Mouse (Mus musculus) forebrain, embryonic 14.5 days (tissue): ENCODE data around the gene Dhx57. TPM values are rescaled to one million over a fixed set of nuclear protein-coding genes. Genes with fewer than 3 reads are reported as not detected.

Experiments used
- ATAC-seq: fragments of 200-750 bp; cut with Nextera tagmentation; 2 replicates; pipeline ENCODE4 v1.8.0; 2017; ENCODE audit warnings: mild to moderate bottlenecking, moderate library complexity
- DNase-seq: peaks from one replicate; pipeline ENCODE4 v3.0.0-alpha.2; 2015; ENCODE audit warnings: low spot score
- H3K27ac ChIP-seq: fragments of 300-500 bp; sonication (generic); 2 replicates; pipeline ENCODE4 v1.5.1; 2014; ENCODE audit warnings: low read depth, mild to moderate bottlenecking, control low read depth, low read length, moderate library complexity
- H3K27me3 ChIP-seq: fragments of 300-500 bp; sonication (generic); replicated peaks from 2 replicates; pipeline ENCODE4 v1.6.1; 2014; ENCODE audit warnings: low read length, control low read depth, mixed read lengths; ENCODE audit not compliant: control insufficient read depth, insufficient read depth
- H3K36me3 ChIP-seq: fragments of 300-500 bp; sonication (generic); 2 replicates; pipeline ENCODE4 v1.6.1; 2014; ENCODE audit warnings: low read length, control low read depth; ENCODE audit not compliant: control insufficient read depth, insufficient read depth
- H3K4me1 ChIP-seq: fragments of 300-500 bp; sonication (generic); 2 replicates; pipeline ENCODE4 v1.6.1; 2014; ENCODE audit warnings: antibody characterized with exemption, low read length, control low read depth; ENCODE audit not compliant: control insufficient read depth, insufficient read depth
- H3K4me2 ChIP-seq: fragments of 300-500 bp; sonication (generic); 2 replicates; pipeline ENCODE4 v1.6.1; 2014; ENCODE audit warnings: mild to moderate bottlenecking, control low read depth, low read length
- H3K4me3 ChIP-seq: fragments of 300-500 bp; sonication (generic); 2 replicates; pipeline ENCODE4 v1.5.1; 2014; ENCODE audit warnings: low read depth, low read length, control low read depth
- H3K9ac ChIP-seq: fragments of 300-500 bp; sonication (generic); 2 replicates; pipeline ENCODE4 v1.6.1; 2014; ENCODE audit warnings: mild to moderate bottlenecking, low read length, control low read depth, moderate library complexity
- H3K9me3 ChIP-seq: fragments of 300-500 bp; sonication (generic); replicated peaks from 2 replicates; pipeline ENCODE4 v1.6.1; 2016; ENCODE audit warnings: low read length, control low read depth, mixed read lengths; ENCODE audit not compliant: control insufficient read depth
- WGBS: fragments of 180-500 bp; shearing (Covaris S2); extraction: QIAGEN DNeasy Blood & Tissue Kit; methylation state at CpG from one replicate; pipeline ENCODE4 v1.1.7; 2014; 5-methylcytosine and 5-hydroxymethylcytosine counted together
- polyA plus RNA-seq: library from polyadenylated mRNA; unstranded; fragments of >200 nt; fragmentation: Nextera tagmentation; extraction: Ambion mirVana; gene quantifications from 2 replicates; pipeline ENCODE4 v1.2.1, GENCODE M21; 2014

The Dhx57 gene
- polyA plus RNA-seq, 1 experiment from 2014 or later, result 36.1 TPM

DNA sequence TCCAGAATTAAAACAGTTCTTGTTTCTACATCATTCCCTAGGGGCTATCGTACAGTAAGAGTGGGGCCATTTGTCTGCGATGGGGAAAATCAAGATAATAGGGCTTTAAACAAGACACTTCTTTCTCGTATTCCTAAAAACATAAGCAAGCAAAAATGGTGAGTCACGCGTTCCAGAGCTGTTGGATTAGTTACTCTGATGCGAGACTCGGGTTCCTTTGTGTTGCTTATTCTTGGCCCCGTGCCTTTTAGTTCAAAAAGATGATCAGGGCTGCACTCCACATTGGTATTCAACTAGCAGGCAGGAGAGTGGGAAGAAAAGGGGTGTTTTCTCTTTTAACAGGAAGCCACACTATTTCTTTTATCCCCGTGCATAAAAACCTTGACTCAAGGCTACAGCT is 21.5 kb upstream of the Dhx57 start:
- ATAC-seq, result no peak
- Histone ChIP-seq H3K36me3 (no peaks in the 10 kb centered on the region), H3K27me3 (no peaks in the 10 kb centered on the region), H3K4me1 (no peaks in the 10 kb centered on the region), H3K27ac (no peak overlapping the region), H3K9ac (no peak overlapping the region), H3K9me3 (no peaks in the 10 kb centered on the region), H3K4me3 (no peak overlapping the region), H3K4me2 (no peak overlapping the region)
- peak; percentile 60 for DNase-seq
- 20% methylated on average over 9 of the region's 9 CpGs for WGBS

DNA sequence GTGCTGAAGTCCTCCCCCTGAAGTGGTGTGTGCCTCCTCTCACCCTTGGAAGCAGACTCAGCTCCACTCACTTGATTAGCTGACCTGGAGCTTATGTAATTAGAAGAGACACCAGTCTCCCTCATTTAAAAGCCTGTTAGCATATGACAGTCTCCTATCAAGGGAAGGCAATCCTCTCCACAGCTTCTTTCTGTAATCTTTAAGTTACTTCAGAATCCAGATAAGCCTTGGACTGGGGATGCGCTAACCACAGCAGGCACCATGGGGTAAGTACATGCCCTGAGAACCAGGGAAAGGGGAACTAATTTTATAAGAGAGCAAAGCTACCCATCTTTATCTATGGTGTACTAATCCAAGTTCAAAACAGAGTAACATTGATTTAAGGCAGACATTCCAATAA is 17.0 kb upstream of the Dhx57 start, which contains the start of gene Arhgef33:
TSS of gene Arhgef33 (plus strand) at position 157 of the 400 bp plus-strand sequence.
- no peaks in the 10 kb centered on the region for H3K9me3 ChIP-seq
- H3K9ac ChIP-seq, result no peak within 1 kb of the TSS
- no peaks in the 10 kb centered on the region for H3K36me3 ChIP-seq
- no peaks in the 10 kb centered on the region for H3K27me3 ChIP-seq
- no peak within 1 kb of the TSS for H3K4me2 ChIP-seq
- H3K4me3 ChIP-seq, result no peak within 1 kb of the TSS
- DNase-seq (no peak), ATAC-seq (no peak)
- WGBS, result 96% methylated on average over 1 of the region's 1 CpGs
- H3K4me1 ChIP-seq, result no peaks in the 10 kb centered on the region
- no peak within 1 kb of the TSS for H3K27ac ChIP-seq

DNA sequence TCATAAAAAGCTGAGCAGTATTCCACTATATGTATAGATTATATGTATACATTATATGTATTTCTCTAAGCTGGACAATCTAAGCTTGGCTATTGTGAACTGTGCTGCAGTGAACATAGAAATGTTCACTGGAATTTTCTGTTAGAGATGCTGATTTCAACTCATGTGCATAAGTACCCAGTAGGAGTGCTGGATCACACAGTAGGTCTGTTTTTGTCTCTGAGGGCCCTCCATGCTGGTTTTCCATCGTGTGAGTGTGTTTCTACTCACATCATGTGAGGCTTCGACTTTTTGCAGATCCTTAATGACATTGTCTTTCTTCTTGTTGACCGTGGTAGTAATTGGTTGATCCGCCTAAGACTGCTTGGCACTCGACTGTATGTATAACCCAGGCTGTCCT is 8.6 kb upstream of the Dhx57 start:
- no peak overlapping the region for H3K4me3 ChIP-seq
- DNase-seq, result no peak
- H3K4me1 ChIP-seq, result no peaks in the 10 kb centered on the region
- no peak overlapping the region for H3K27ac ChIP-seq
- ATAC-seq, result no peak
- H3K27me3 ChIP-seq, result no peaks in the 10 kb centered on the region
- WGBS, result 91% methylated on average over 5 of the region's 5 CpGs
- no peak overlapping the region for H3K9ac ChIP-seq
- H3K36me3 ChIP-seq, result no peaks in the 10 kb centered on the region
- H3K4me2 ChIP-seq, result no peak overlapping the region
- no peaks in the 10 kb centered on the region for H3K9me3 ChIP-seq

DNA sequence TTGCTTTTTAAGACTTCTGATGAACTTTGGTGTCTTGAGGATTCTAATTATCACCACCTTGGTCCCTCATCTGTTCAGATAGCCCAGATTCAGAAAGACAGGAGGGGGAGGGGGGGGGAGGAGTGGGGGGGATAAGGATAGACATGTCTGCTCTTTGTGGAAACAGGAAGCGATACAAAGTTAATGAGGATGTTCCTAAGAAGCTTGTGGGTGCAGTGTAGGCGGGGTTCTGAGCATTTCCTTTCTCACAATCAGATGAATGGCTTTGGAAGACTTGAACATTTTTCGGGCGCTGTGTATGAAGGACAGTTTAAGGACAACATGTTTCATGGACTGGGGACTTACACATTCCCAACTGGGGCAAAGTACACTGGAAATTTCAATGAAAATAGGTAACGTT is 5.0 kb upstream of the Dhx57 start:
- H3K27ac ChIP-seq, result no peak overlapping the region
- no peaks in the 10 kb centered on the region for H3K36me3 ChIP-seq
- H3K27me3 ChIP-seq, result no peaks in the 10 kb centered on the region
- no peaks in the 10 kb centered on the region for H3K4me1 ChIP-seq
- no peak overlapping the region for H3K9ac ChIP-seq
- DNase-seq, result no peak
- H3K9me3 ChIP-seq, result no peaks in the 10 kb centered on the region
- no peak overlapping the region for H3K4me3 ChIP-seq
- no peak overlapping the region for H3K4me2 ChIP-seq
- ATAC-seq, result no peak
- WGBS, result 92% methylated on average over 5 of the region's 5 CpGs

DNA sequence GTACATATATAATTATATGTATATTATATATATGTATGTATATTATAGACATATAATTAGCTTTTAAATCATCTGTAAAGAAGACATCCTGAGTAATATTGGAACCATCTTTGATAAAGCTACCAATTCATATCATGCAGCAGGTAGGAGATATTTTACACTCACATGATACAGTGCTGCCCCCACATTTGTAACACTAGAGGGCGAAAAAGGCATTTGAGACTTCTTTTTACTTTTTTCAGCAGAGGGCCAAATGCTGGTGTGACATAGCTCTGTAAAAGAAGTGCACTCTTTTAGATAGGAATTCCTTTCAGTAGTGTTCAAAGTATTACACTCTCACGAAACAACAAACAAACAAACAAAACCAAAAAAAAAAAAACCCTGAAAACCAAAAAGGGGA is 872 bp upstream of the Dhx57 start:
- Histone ChIP-seq H3K9me3 (no peaks in the 10 kb centered on the region), H3K27ac (no peak overlapping the region), H3K27me3 (no peaks in the 10 kb centered on the region), H3K36me3 (no peaks in the 10 kb centered on the region), H3K4me1 (peaks cover 9% of the 10 kb centered on the region), H3K9ac (no peak overlapping the region), H3K4me3 (no peak overlapping the region), H3K4me2 (no peak overlapping the region)
- 19% methylated on average over 2 of the region's 2 CpGs for WGBS
- ATAC-seq (peak; percentile 21; the same call in 1 of the 2 replicates), DNase-seq (peak; percentile 86)

DNA sequence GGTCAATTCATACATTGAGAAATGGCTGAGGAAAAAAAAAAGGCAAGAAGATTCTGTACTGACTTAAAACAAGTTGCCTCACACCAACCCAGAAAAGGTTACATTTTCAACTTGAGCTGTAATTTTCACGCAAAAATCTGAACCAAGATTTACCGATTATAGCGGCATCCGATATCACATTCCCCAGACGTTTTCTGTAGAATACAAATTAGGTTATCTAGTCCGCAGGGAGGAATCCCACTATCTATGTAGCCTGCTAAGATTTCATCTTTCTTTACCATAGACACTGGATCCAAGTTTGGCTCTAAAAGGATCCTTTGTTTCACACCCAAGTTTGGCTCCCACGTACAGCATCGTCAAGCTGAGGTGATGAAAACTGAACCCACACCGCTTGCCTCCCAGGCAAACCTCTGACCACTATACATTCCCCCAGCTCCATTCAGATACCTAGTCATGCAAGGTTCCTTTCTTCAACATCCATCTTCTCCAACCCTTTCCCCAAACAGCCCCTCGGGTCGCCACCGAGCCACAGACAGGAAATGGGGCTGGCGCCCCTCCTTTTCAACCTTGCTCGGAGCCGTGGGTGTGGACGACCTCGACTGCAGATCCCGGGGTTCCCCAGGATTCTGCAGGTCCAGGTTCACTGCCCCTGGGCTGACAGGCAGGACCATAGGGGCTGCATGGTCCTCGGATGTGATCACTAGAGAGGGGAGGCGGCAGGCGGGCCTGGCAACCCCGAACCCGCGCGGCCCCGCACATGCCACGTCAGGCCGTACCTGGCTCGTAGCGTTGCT is 799 bp downstream of the Dhx57 start:
- 2% methylated on average over 30 of the region's 30 CpGs for WGBS
- Histone ChIP-seq H3K4me3 (peak overlapping the region; percentile 97), H3K27ac (peak overlapping the region; percentile 89), H3K9me3 (no peaks in the 10 kb centered on the region), H3K9ac (peak overlapping the region; percentile 96), H3K27me3 (no peaks in the 10 kb centered on the region), H3K4me2 (peak overlapping the region; percentile 72), H3K36me3 (no peaks in the 10 kb centered on the region), H3K4me1 (peaks cover 9% of the 10 kb centered on the region)
- ATAC-seq (no peak), DNase-seq (peak; percentile 38)

DNA sequence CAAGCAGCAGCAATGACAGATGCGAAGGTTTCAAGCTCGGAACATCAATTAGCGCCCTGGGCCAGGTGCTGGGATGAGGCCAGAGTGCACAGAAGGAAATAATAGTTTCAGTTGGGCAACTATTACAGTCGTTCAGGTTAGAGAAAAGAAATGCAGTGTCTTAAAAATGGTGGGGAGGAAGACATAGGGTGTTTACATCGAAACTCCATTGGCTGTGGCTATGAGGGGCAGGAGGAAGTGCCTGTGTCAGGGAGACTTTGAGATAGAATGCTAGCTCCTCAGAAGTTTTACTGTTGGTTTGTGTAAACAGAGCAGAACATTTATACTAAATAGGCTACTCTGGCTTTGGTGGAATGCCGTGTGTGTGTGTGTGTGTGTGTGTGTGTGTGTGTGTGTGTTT is 2.3 kb downstream of the Dhx57 start:
- H3K9ac ChIP-seq, result no peak overlapping the region
- H3K36me3 ChIP-seq, result no peaks in the 10 kb centered on the region
- no peak for ATAC-seq
- H3K27me3 ChIP-seq, result no peaks in the 10 kb centered on the region
- no peak overlapping the region; the same call in 1 of the 2 replicates for H3K4me2 ChIP-seq
- H3K4me3 ChIP-seq, result peak overlapping the region; percentile 97; the same call in 1 of the 2 replicates
- no peak for DNase-seq
- no peak overlapping the region for H3K27ac ChIP-seq
- 84% methylated on average over 6 of the region's 6 CpGs for WGBS
- H3K4me1 ChIP-seq, result peaks cover 9% of the 10 kb centered on the region
- no peaks in the 10 kb centered on the region for H3K9me3 ChIP-seq

DNA sequence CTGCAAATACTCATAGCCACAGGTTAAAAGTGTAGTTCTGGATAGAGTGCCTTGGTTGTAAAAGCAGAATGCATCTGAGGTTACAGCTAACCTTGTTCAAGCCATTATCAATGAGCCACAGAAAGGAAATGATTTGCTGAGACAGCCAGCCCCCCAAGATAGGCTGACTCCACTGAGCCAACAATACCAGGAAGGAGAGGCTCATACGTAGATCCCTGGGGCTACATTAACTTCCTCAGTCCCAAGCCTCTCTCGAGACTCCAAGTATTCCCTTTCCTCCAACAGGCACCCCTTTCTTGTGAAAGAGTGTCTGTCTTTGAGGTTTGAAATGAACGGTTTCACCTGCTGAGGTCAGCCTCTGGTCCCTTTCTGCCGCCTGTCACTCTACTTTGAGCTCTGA is 5.8 kb downstream of the Dhx57 start:
- H3K27ac ChIP-seq, result no peak overlapping the region
- 87% methylated on average over 4 of the region's 4 CpGs for WGBS
- H3K9me3 ChIP-seq, result no peaks in the 10 kb centered on the region
- H3K9ac ChIP-seq, result no peak overlapping the region
- peaks cover 9% of the 10 kb centered on the region for H3K4me1 ChIP-seq
- H3K36me3 ChIP-seq, result peaks cover 15% of the 10 kb centered on the region
- no peak for ATAC-seq
- H3K4me3 ChIP-seq, result no peak overlapping the region
- no peak for DNase-seq
- H3K27me3 ChIP-seq, result no peaks in the 10 kb centered on the region
- no peak overlapping the region for H3K4me2 ChIP-seq

DNA sequence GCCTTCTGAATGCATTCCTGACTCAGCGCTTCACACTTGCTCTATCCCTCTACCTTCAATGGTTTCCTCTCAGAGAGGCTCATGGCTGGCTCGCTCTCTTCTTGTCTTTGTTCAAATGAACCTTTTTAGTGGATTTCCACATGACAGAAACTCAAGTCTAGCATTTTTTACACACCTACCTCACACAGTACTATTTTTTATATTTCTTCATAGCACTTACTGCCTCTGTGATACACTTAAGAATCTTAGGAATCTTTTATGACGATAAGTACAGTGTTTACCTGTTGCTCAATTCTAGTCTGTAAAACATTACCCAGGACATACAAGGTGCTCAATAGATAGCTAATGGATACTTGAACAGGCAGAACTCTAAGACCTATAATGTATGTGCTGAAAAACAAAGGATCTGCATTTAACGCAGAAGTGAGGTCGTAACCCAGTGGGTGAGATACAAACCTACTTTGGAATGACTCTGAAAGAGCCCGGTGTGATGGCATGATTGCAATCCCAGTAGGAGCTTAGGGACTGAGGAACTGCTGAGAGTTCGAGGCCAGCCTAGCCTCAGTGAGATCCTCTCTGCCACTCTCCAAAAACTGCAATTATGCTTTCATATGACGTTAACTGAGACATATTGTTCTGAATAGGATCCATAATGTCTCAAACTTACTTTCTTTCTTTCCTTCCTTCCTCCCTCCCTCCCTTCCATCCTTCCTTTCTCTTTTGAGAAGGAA is 10.8 kb downstream of the Dhx57 start:
- H3K4me1 ChIP-seq, result no peaks in the 10 kb centered on the region
- H3K4me3 ChIP-seq, result no peak overlapping the region
- DNase-seq (no peak), ATAC-seq (no peak)
- H3K27ac ChIP-seq, result no peak overlapping the region
- no peaks in the 10 kb centered on the region for H3K9me3 ChIP-seq
- no peaks in the 10 kb centered on the region for H3K27me3 ChIP-seq
- H3K4me2 ChIP-seq, result no peak overlapping the region
- WGBS, result 91% methylated on average over 8 of the region's 8 CpGs
- peaks cover 57% of the 10 kb centered on the region for H3K36me3 ChIP-seq
- H3K9ac ChIP-seq, result no peak overlapping the region
